Mouse (Mus musculus) heart, adult 2 months (tissue): ENCODE data around the gene Bcas3. TPM values are rescaled to one million over a fixed set of nuclear protein-coding genes. Genes with fewer than 3 reads are reported as not detected.
A peak's percentile ranks its signal among the peaks of the same experiment; 100 is the strongest.

ENCODE experiments used
- DNase-seq, 2 experiments: peaks; one replicate each; pipeline ENCODE4 v3.0.0; 2021
- H3K27ac ChIP-seq: fragments of 200-600 bp; 2 replicates; pipeline ENCODE4 v1.8.1; 2022
- H3K27me3 ChIP-seq: fragments of 200-500 bp; 2 replicates; pipeline ENCODE4 v1.6.1; 2012; ENCODE audit warnings: mild to moderate bottlenecking, low read length, inconsistent platforms, mixed read lengths; ENCODE audit not compliant: control insufficient read depth, insufficient read depth
- H3K36me3 ChIP-seq: fragments of 200-500 bp; 2 replicates; pipeline ENCODE4 v1.6.1; 2012; ENCODE audit warnings: low read length, inconsistent platforms; ENCODE audit not compliant: control insufficient read depth, insufficient read depth
- H3K4me1 ChIP-seq: fragments of 200-500 bp; 2 replicates; pipeline ENCODE4 v1.6.1; 2011; ENCODE audit warnings: low read length; ENCODE audit not compliant: control insufficient read depth, insufficient read depth
- H3K4me3 ChIP-seq: fragments of 200-600 bp; 2 replicates; pipeline ENCODE4 v1.8.1; 2022
- H3K79me2 ChIP-seq: fragments of 200-500 bp; replicated peaks from 2 replicates; pipeline ENCODE4 v1.6.1; 2012; ENCODE audit warnings: mild to moderate bottlenecking, inconsistent platforms, low read length, moderate library complexity, mixed read lengths; ENCODE audit not compliant: control insufficient read depth, insufficient read depth
- H3K9ac ChIP-seq: fragments of 200-500 bp; 2 replicates; pipeline ENCODE4 v1.6.1; 2012; ENCODE audit warnings: low read depth, mild to moderate bottlenecking, control low read depth, inconsistent platforms, low read length, mixed read lengths
- CTCF ChIP-seq: fragments of 200-600 bp; IDR thresholded peaks from 2 replicates; pipeline ENCODE4 v1.8.1; 2022; ENCODE audit warnings: antibody characterized with exemption, mild to moderate bottlenecking, moderate library complexity
- EP300 ChIP-seq: fragments of 200-500 bp; IDR thresholded peaks from 2 replicates; pipeline ENCODE4 v1.6.1; 2011; ENCODE audit warnings: low read depth, low read length, control low read depth; ENCODE audit not compliant: insufficient read depth
- POLR2A ChIP-seq: fragments of 200-500 bp; IDR thresholded peaks from 2 replicates; pipeline ENCODE4 v1.6.1; 2011; ENCODE audit warnings: mild to moderate bottlenecking, low read depth, low read length, control low read depth; ENCODE audit not compliant: insufficient read depth
- WGBS: fragments of 180-500 bp; shearing (Covaris S2); methylation state at CpG from one replicate; pipeline ENCODE4 v1.1.7; 2018; 5-methylcytosine and 5-hydroxymethylcytosine counted together
- intact Hi-C: fragments of 180-260 bp; cut with DNase I; formaldehyde crosslinking; loops from one replicate; pipeline ENCODE4 v1.15.1; 2025
- polyA plus RNA-seq: library from polyadenylated mRNA; depleted of rRNA; stranded (reverse); fragments of >200 nt; gene quantifications from 2 replicates; pipeline ENCODE4 v1.2.3, GENCODE M21; 2012
- total RNA-seq, 2 experiments: library from RNA; stranded (reverse); gene quantifications; 2 replicates each; pipeline ENCODE4 v1.2.3; 2021

The Bcas3 gene
- total and polyA plus RNA-seq, 3 experiments: 26.6 to 40.4 (median 36.0) TPM

DNA sequence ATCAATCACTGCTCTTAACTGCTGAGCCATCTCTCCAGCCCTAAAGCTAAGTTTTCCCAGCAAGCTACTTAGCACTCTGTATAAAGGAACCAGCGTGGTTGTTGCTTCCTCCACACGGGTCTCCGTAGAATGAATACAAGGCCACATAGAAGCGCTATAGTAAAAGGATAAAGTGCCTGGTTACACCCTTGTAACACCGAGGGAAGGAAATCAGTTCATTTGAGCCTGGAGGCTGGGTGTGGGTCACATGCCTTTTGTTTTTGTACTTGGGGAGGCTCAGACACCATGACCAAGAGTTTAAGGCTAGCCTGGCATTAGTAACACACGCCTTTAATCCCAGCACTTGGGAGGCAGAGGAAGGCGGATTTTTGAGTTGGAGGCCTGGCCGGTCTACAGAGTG is 8.7 kb downstream of the Bcas3 start:
- no peak overlapping the region for H3K9ac ChIP-seq
- TF ChIP-seq CTCF (no peak), EP300 (no peak), POLR2A (no peak)
- H3K27me3 ChIP-seq: no peaks in the 10 kb centered on the region
- no peaks in the 10 kb centered on the region for H3K4me1 ChIP-seq
- no peak for DNase-seq
- H3K4me3 ChIP-seq: no peak overlapping the region
- H3K79me2 ChIP-seq: no peaks in the 10 kb centered on the region
- H3K27ac ChIP-seq: no peak overlapping the region
- WGBS: 86% methylated on average over 8 of the region's 8 CpGs
- no peaks in the 10 kb centered on the region for H3K36me3 ChIP-seq
- intact Hi-C loops: no loop called here

DNA sequence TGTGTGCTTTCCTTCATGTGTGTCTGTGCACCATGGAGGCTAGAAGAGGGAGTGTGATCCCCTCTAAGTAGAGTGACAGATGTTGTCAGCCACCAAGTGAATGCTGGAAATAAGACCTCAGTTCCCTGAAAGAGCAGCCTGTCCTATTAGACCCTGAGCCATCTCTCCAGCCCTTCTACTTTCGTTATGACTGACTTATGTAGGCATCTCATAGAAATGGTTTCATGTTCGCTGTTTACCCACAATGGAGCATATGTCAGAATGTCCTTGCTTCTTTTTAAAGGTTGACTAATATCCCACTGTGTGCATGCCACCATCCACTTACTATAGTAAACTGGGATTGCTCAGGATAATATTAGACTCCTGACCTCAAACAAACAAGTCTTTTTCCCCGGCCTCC is 13.2 kb downstream of the Bcas3 start:
- H3K4me1 ChIP-seq: no peaks in the 10 kb centered on the region
- 94% methylated on average over 3 of the region's 3 CpGs for WGBS
- intact Hi-C loops: no loop called here
- no peak for DNase-seq
- H3K27ac ChIP-seq: no peak overlapping the region
- H3K27me3 ChIP-seq: no peaks in the 10 kb centered on the region
- H3K79me2 ChIP-seq: no peaks in the 10 kb centered on the region
- TF ChIP-seq EP300: no peak
- no peak for TF ChIP-seq POLR2A
- TF ChIP-seq CTCF: no peak
- peaks cover 2% of the 10 kb centered on the region; the same call in 1 of the 2 replicates for H3K36me3 ChIP-seq
- H3K4me3 ChIP-seq: no peak overlapping the region
- no peak overlapping the region for H3K9ac ChIP-seq

GRCm38 (mm10) chr11:85367823-85368222 is 14.9 kb downstream of the Bcas3 start:
- no peak overlapping the region for H3K27ac ChIP-seq
- no peak overlapping the region for H3K4me3 ChIP-seq
- H3K27me3 ChIP-seq: no peaks in the 10 kb centered on the region
- no peak for TF ChIP-seq POLR2A
- no peak for TF ChIP-seq CTCF
- TF ChIP-seq EP300: no peak
- intact Hi-C loops: no loop called here
- no peaks in the 10 kb centered on the region for H3K79me2 ChIP-seq
- DNase-seq: no peak
- H3K9ac ChIP-seq: no peak overlapping the region
- 66% methylated on average over 3 of the region's 3 CpGs for WGBS
- no peaks in the 10 kb centered on the region for H3K4me1 ChIP-seq
- H3K36me3 ChIP-seq: peaks cover 2% of the 10 kb centered on the region; the same call in 1 of the 2 replicates

DNA sequence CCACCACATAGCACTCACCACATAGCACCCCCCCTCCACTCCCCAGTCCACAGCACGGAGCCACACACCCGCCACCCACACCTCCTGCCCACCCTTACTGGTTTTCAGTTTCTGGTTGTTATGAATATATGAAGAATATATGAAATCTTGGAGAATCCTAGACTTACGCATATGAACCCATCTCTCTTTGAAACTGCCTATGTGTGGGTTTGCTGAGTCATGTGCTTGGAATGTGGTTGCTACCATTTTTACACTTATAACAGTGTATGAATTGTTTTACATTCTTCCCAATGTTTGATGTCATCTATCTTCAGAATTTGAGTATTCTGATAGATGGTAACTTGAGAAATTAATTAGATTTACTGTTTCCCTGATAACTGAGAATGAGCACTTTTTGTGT is 26.1 kb downstream of the Bcas3 start:
- H3K79me2 ChIP-seq: no peaks in the 10 kb centered on the region
- H3K27ac ChIP-seq: no peak overlapping the region
- no peaks in the 10 kb centered on the region for H3K27me3 ChIP-seq
- no peak for TF ChIP-seq EP300
- TF ChIP-seq POLR2A: no peak
- no peak for TF ChIP-seq CTCF
- DNase-seq: no peak
- intact Hi-C loops: no loop called here
- no peaks in the 10 kb centered on the region for H3K4me1 ChIP-seq
- H3K36me3 ChIP-seq: no peaks in the 10 kb centered on the region
- no peak overlapping the region for H3K4me3 ChIP-seq
- WGBS: 90% methylated on average over 3 of the region's 3 CpGs
- no peak overlapping the region for H3K9ac ChIP-seq

GRCm38 (mm10) chr11:85380046-85380445 is 27.1 kb downstream of the Bcas3 start:
- Histone ChIP-seq H3K27me3 (no peaks in the 10 kb centered on the region), H3K79me2 (no peaks in the 10 kb centered on the region), H3K36me3 (no peaks in the 10 kb centered on the region), H3K27ac (no peak overlapping the region), H3K4me1 (no peaks in the 10 kb centered on the region), H3K4me3 (no peak overlapping the region), H3K9ac (no peak overlapping the region)
- TF ChIP-seq EP300: no peak
- TF ChIP-seq CTCF: 0 out of 2 replicates have a peak, but pooled peaks have one; percentile 14
- intact Hi-C loops: loop anchor here (5.0 kb wide), 5 partner anchors 92 to 792 kb away; no protein-coding TSS in a partner anchor
- WGBS: 21% methylated on average over 1 of the region's 1 CpGs
- DNase-seq: no peak

DNA sequence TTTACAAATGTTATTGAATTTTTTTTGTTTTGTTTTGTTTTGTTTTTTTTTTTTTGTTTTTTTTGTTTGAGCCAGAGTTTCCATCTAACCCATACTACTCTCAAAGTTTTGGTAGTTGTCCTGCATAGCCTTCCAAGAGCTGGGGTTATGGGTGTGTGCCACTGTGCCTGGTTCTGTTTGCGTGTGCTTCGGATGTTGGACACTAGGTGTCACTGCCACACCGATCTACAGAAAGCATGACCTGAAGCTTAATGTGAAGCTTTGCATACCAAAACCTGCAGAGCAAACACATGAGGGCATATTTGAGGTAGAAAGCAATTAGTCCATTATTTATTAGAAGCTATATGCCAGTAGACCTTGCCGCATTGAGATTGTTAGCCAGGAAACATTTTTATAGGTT is 29.1 kb downstream of the Bcas3 start:
- DNase-seq: peak; percentile 74 to 75
- no peaks in the 10 kb centered on the region for H3K27me3 ChIP-seq
- no peaks in the 10 kb centered on the region for H3K36me3 ChIP-seq
- TF ChIP-seq POLR2A (no peak), EP300 (peak; percentile 83; the same call in 1 of the 2 replicates), CTCF (peak; percentile 94)
- H3K27ac ChIP-seq: no peak overlapping the region
- no peaks in the 10 kb centered on the region for H3K79me2 ChIP-seq
- no peak overlapping the region for H3K9ac ChIP-seq
- no peaks in the 10 kb centered on the region for H3K4me1 ChIP-seq
- intact Hi-C loops: loop anchor here (5.0 kb wide), 5 partner anchors 90 to 790 kb away; no protein-coding TSS in a partner anchor
- H3K4me3 ChIP-seq: no peak overlapping the region
- 17% methylated on average over 4 of the region's 4 CpGs for WGBS
